Mouse (Mus musculus) c-Kit-positive CD71-positive TER-119-negative erythroid progenitor cells, embryonic 14.5 days (primary cell): ENCODE results near the gene Fosl2.

Experiments
- DNase-seq: peaks from one replicate; pipeline ENCODE4 v3.0.0-alpha.2; 2013; ENCODE audit warnings: low read depth

Fosl2 gene

GRCm38 (mm10) chr5:32135336-32136206 is at the start of gene Fosl2:
Fosl2 (plus strand) TSS chr5:32135801.
- DNase-seq: peak; percentile 61

DNA sequence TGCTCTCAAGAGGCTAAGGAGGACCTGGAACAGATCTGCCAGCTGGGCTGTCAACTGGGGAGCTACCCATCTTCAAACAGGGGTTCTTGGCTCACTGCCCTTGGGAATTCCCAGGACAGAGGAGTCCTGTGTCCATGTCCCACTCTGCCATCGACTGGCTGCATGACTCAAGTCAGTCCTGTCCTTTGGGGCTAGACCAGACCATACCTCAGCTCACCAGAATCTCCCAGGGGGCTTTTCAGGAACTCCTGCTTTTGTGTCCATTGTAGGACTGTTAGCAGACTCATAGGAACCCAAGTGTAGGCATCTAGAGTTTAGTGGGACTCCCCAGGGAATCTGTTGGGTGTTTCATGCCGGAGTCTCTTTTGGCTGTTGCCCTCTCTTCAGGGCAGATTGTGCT is 49.6 kb upstream of the Fosl2 start:
- DNase-seq: no peak

DNA sequence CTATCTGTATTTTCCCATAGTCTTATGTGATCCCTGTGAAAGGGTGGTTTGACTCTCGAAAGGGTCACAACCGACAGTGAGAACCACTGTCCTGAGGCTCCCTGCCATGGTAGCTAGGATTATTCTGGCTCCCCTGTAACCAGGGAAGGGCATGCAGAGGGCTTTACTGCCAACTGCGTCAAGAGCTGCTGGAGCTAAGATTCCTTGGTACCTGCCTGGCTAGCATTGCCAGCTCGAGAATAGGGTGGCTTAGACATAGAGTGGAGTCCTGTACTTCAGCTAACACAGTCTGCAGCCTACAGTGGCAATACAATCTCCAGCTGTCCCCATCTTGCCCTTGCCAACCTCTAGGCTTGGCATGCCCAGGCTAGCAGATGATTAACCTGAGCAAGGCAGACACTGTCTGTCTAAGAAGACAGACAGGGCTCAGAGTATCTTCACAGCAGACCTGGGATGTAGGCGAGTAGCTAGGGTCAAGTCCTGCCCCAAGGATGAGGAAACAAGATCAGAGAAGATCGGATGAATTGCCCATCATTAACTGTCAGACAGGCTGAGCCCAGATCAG is 49.0 kb upstream of the Fosl2 start:
- no peak for DNase-seq

DNA sequence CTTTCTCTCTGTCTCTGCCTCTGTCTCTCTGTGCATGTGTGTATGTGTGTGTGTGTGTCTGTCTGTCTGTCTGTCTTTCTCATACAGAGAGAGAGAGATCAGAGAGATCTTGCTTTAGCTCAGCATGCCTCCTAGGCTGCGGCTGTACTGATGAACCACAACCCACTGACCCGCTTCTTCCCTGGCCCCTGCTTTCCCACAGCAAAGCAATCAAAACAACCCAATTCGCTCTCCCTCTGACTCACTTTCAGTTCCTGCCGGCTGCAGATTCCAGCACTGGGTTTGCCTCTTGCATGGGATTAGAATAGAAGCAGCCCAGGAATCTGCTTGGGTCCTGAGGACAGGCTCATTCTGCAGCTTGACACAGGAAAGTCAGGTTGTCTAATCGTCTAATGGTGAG is 46.1 kb upstream of the Fosl2 start:
- no peak for DNase-seq

DNA sequence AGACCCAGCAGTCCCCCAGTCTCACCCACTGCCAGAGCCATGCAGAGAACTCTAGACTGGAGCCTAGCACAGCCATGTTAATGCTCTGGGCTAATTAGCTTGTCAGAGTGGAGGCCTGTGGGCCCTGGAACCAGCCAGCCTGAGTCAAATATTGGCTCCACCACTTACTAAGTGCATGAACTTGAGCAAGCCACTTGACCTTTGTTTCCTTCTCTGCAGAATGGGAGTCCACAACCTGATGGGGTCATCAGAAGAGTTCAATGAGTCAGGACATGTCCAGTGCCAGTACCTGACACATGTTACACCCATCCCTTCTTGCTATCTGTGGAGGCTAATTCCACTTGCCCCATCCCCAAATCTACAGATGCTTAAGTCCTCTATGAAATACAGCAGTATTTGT is 43.3 kb upstream of the Fosl2 start:
- DNase-seq: no peak

DNA sequence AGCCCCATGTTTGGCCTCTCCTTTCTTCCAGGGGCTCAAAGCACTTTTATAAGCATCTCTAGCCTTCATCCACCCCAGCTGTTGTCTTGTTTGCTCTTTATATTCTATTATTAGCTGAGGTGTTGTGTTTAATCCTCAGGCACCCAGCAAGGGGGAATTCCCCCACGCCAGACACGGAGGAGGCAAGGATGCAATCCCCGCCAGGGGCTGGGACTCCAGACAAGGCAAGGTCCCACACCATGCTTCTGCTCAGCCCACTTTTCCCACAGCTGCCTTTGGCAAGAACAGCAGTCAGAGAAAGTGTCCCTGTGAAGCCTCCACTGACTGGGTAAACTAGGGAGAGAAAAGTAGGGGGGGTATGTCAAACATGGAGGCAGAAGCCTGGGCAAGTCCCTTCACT is 36.9 kb upstream of the Fosl2 start:
- DNase-seq: no peak

DNA sequence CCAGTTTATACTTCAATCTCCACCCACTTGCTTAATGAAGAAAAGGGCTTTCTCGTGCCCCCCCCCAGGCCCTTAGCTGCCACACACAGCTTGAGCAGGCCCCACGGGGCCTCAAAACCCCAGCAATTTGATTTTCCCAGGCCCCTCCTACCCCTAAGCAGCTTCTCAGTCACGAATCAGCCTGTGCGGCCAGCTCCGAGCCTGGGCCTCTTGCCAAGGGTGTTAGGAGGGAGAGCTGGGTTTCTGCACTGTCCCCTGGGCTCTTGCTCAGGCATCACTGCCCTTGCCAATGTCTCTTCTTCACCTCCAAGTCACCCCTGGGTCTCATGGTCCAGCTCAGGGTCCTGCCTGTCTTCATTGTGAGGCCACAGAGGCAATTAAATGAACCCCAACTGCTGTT is 33.1 kb upstream of the Fosl2 start:
- no peak for DNase-seq

DNA sequence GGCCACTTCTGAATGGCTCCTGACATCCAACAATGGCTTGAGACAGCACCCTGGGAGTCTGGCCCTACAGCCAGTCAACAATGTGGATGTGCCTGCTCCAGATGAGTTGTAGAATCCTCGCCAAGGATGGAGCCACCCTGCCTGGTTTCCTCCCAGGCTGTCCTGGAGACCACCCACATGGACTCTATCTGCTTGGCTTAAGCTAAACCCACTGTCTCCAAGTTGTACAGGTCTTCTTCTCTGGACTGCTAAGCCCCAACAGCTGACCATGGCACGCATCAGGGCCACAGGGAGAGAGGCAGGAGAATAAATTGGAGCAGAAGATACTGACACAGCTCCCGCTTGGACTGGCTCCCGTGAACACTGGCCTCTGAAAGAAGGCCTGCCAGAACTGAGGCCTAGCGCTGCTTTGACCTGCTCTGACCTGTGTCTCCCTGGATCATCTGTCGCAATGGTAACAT is 32.6 kb upstream of the Fosl2 start:
- DNase-seq: no peak

DNA sequence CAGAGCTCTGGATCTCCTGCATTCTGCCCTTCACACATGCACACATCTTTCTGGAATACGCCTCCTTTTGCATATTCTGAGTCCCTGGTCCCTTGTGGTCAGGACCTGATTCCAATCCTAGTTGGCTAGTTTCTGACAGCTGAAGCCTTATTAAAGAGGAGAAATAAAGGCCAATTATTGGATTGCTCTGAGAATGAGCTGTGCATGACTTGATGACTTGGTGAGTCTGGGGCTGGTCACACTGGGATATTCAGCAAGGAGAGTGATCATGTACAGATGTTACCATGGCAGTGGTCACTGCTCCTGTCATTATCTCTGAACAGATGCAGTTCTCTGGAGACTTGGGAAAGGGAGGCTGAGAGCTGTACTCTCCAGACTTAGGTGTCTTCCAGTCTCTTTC is 32.1 kb upstream of the Fosl2 start:
- DNase-seq: no peak

DNA sequence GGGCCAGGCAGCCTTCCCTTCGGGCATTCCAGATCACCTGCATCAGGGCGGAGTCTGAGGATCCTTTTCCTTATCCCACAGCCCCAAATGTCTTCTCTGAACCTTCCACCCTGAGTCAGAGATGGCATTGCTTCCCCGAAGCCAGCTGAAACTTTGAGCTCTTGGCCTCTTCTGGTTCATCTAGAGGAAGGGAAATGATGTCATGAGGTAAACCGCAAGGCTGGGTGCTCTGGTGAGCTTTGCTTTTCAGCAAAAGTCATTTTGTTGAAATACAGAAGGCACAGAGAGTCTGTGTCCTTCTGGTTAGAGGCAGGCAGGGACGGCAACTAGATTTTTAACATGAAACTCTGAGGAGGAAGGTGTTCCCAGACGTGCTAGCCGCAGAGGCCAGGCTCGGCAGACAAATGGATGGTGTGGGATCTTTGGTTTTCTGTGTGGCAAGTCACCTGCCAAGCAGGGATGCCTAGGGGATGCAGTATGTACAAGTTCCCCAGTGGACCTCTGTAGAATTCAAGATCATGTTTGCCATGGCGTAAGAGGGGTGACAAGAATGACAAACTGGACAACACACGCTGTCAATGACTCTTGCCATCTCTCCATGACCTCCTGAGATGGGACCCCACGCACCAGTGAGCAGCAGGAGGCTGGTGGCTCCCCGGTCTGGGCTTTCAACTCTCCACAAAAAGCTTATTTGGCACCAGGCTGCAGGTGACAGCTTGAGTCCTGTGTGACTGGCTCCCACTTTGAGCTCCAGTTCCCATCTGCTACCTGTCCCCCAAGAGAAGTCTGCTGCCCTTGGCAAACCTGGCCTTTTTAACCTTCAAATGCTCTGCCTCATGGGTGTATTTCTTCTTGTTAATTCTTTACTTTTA is 31.2 kb upstream of the Fosl2 start:
- no peak for DNase-seq

DNA sequence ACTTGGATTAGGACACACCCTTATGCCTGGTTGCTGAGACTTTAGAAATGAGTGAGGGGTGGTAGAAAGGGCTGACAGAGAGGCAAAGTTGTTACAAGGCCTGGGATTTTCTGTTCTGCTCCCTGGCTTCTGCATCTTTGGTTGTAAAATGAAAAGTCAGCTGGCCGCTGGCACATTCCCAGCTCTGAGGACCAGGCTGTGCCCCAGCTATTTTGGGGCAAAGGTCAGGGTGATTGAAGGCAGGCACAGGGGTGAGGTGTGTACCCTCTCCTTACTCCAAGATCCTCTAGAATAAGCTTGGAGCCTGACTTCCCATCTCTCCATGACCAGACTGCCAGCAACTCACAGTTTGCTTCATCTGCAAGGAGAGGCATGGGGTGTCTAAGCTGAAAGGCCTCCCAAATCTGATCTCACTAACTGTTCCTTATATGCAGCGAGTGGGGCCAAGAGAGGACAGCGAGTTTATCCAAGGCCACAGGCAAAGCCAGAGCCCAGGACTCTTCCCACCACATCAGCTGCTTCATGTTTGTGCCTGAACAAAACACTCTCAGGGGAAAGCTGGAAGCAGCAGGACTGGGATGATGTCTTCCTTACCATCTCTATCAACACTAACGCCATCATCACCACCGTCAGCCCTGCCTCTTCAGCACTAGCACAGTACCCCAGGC is 29.0 kb upstream of the Fosl2 start:
- no peak for DNase-seq

DNA sequence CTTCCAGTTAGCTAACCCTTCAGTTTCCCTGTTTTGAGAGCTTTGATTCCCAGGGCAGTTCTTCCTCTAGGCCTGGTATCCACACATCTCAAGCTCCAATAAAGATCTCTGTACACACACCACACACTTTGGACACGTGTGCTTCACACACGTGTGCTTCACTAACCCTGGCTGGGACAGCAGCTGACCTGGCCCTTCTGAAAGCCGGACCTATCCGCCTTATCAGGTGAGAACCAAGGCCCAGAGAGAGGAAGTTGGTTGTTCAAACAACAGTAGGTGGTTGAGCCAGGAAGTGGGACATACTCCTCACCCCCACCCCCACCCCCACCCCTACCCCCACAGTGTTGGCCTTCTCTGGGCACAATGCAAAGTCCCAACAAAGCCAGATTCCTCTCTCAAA is 24.9 kb upstream of the Fosl2 start:
- no peak for DNase-seq

GRCm38 (mm10) chr5:32112206-32112916 is 23.2 kb upstream of the Fosl2 start:
- DNase-seq: no peak

- DNase-seq: no peak
Observed at GRCm38 (mm10) chr5:32120901-32121376, 14.7 kb upstream of the Fosl2 start.

- DNase-seq: no peak
Observed at GRCm38 (mm10) chr5:32121936-32122335, 13.7 kb upstream of the Fosl2 start.

GRCm38 (mm10) chr5:32122363-32122762 is 13.2 kb upstream of the Fosl2 start:
- DNase-seq: no peak

DNA sequence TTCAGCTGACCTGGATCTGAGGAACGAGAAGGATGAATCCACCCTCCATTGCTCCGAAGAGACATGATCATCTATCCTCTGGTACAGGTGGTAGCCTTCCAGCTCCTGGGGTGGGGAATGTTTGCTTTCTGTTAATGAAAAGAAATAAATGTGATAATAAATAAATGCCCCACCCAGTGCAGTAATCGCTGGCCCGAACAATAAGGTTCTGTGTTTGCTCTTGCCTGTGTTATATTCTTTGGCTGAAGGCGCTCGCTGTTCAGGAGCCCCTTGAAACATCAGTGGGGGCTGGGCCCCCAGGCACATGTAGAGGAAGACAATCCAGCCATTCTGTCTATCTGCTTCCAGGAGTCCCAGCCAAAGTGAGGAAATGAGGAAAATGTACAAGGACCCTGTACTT is 10.6 kb upstream of the Fosl2 start:
- DNase-seq: no peak

GRCm38 (mm10) chr5:32127226-32127625 is 8.4 kb upstream of the Fosl2 start:
- DNase-seq: no peak

DNA sequence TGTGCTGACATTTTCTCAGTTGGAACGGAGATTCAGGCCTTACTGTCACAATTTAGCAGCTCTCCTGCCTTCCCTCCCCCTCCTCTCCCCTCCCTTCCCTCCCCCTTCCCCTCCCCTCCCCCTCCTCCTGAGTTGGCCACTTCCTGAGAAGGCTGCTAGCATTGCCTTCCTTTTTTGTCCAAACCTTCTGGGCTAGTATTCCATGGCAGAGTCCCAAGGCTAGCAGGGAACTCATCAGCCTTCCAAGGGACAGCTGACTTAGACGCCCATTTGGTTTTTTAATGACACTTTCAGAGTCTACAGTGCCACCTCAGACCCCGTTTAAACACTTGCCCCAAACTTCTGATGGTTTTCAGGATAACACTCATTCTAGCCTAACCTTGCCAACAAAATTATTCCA is 7.7 kb upstream of the Fosl2 start:
- DNase-seq: no peak

DNA sequence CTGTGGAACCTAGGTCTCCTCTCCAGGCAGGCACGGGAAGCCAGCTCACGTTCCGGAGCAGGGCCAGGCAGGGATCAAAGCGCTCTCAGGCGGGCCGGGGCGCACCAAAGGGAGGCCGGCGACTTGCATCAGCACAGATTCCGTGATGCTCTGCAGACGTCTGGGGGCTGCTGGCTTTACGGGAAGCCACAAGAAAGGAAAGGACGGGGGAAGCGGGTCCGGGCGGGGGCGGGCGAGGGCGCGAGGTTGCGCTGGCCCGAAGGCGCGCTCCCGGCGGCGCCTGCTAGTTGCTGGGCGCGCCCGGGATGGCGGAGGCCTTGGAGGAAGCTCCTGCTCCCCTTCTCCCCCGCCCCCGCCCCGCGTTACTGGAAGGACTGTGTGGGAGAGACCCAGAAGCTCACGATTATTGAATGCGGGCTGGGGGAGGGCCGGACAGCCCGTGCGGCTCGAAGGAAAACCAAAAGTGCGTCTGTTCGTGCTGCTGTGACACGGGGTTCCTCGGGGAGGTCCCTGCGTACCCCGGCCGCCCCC is 2.6 kb upstream of the Fosl2 start:
- no peak for DNase-seq

DNA sequence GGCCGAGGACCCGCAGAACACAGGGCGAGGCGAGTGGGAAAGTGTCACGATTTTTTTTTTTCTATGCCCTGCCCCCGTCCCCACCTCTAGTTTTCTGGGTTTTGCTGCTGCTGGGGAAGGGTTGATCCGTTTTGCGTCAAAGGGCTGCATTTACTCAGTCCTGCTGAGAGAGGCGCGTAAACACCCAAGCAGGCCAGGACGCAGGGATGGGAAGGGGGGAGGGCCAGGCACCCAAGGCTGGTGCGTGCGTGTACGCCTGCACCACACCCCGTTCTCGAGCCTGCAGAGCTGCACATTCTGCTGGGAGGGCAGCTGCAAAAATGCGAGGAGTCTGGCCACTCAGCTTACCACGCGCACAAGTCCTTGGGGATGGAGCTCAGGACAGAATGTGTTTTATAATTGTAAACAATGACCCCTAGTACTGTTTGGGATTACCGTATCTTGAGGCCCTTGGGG is 2.0 kb upstream of the Fosl2 start:
- no peak for DNase-seq
